21 mouse cellular contexts compared by ENCODE assay signal in the genomic region with DNA sequence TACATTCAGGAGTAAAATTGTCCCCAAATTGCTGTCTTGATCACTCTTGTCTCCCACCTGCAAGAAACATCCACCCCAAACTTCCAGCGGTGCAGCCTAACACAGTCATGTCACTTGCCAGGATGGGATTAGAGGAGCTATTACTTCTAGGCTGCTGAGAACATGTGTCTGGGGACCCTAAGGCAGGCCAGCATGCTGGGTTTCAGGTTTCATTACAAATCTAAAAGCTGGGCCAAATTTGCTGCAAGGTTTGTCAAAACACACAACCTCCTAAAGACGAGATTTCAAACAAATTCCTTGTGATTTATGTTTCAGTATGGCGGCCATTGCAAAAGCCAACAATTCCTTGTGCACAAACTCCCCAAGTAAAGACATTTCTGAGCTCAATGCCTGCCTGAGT. TPM values are rescaled to one million over a fixed set of nuclear protein-coding genes. Genes with fewer than 3 reads are reported as not detected.
DNase-seq lines count a peak whose midpoint lies in the region; ATAC-seq lines count a peak whose summit lies in the region.
"Had no signal": no experiment of that assay in that cellular context is flagged by ENCODE, and none has a peak within 500 bp of the region (broad histone marks: within the 10 kb centered on the region; RNA-seq: fewer than 3 reads in every experiment).

No protein-coding gene starts in this region.

- H3K4me1 ChIP-seq in intestine, embryonic 14.5 days (replicated peaks; ENCODE audit: control insufficient read depth, insufficient read depth, low read length): peaks cover 16% of the 10 kb centered on the region
- H3K4me1 ChIP-seq in intestine, embryonic 16.5 days (ENCODE audit: control insufficient read depth, insufficient read depth, low read length): peaks cover 10% of the 10 kb centered on the region; the same call in 1 of the 2 replicates
- peaks cover 10% of the 10 kb centered on the region for H3K4me1 ChIP-seq in stomach, embryonic 14.5 days (ENCODE audit: control insufficient read depth, insufficient read depth, low read length)
- H3K4me1 ChIP-seq: liver, embryonic 12.5 days had no signal

- ATAC-seq in intestine, embryonic 14.5 days (replicated peaks; ENCODE audit: low FRiP score, low TSS enrichment, low read depth): no peak
- ATAC-seq in intestine, embryonic 16.5 days: no peak
- ATAC-seq in stomach, embryonic 14.5 days (ENCODE audit: insufficient number of reproducible peaks, insufficient read depth, low FRiP score, low read depth): no peak
- no peak for ATAC-seq in activated CD4-positive, CD25-positive, alpha-beta regulatory T cell, adult 4 months
- ATAC-seq: forebrain, embryonic 14.5 days; liver, embryonic 12.5 days; lung, postnatal 0 days had no signal

- H3K27me3 ChIP-seq in intestine, embryonic 14.5 days (replicated peaks; ENCODE audit: control insufficient read depth, insufficient read depth, low read length): no peaks in the 10 kb centered on the region
- H3K27me3 ChIP-seq in intestine, embryonic 16.5 days (replicated peaks; ENCODE audit: control insufficient read depth, insufficient read depth, low read length): no peaks in the 10 kb centered on the region
- H3K27me3 ChIP-seq in stomach, embryonic 14.5 days (ENCODE audit: control insufficient read depth, insufficient read depth, low read length): no peaks in the 10 kb centered on the region
- H3K27me3 ChIP-seq: heart, embryonic 15.5 days; liver, embryonic 12.5 days had no signal

- no peaks in the 10 kb centered on the region for H3K9me3 ChIP-seq in intestine, embryonic 14.5 days (ENCODE audit: control insufficient read depth, low read length)
- H3K9me3 ChIP-seq in intestine, embryonic 16.5 days (ENCODE audit: control insufficient read depth, low read length): no peaks in the 10 kb centered on the region
- no peaks in the 10 kb centered on the region for H3K9me3 ChIP-seq in stomach, embryonic 14.5 days (ENCODE audit: control insufficient read depth, low read depth, low read length)
- H3K9me3 ChIP-seq: heart, embryonic 15.5 days; hindbrain, embryonic 10.5 days; liver, embryonic 12.5 days; megakaryocyte, embryonic 14.5 days had no signal

- no peaks in the 10 kb centered on the region for H3K36me3 ChIP-seq in intestine, embryonic 14.5 days (ENCODE audit: control insufficient read depth, insufficient read depth, low read length)
- H3K36me3 ChIP-seq in intestine, embryonic 16.5 days (ENCODE audit: control insufficient read depth, insufficient read depth, low read length): no peaks in the 10 kb centered on the region
- no peaks in the 10 kb centered on the region for H3K36me3 ChIP-seq in stomach, embryonic 14.5 days (ENCODE audit: control insufficient read depth, insufficient read depth, low read length)
- H3K36me3 ChIP-seq: heart, embryonic 15.5 days; hindbrain, embryonic 10.5 days; liver, embryonic 12.5 days had no signal

- H3K4me3 ChIP-seq in intestine, embryonic 14.5 days (ENCODE audit: low read depth, low read length): no peak overlapping the region
- H3K4me3 ChIP-seq in intestine, embryonic 16.5 days (ENCODE audit: low read length): no peak overlapping the region
- H3K4me3 ChIP-seq in stomach, embryonic 14.5 days (ENCODE audit: low read depth, low read length): no peak overlapping the region
- H3K4me3 ChIP-seq: gastrocnemius, adult 2 months; heart, embryonic 15.5 days; hindbrain, embryonic 10.5 days; left cerebral cortex, adult 2 months; liver, embryonic 12.5 days; megakaryocyte, embryonic 14.5 days had no signal

- H3K4me2 ChIP-seq in intestine, embryonic 14.5 days (ENCODE audit: low read length): no peak overlapping the region
- no peak overlapping the region for H3K4me2 ChIP-seq in intestine, embryonic 16.5 days (ENCODE audit: low read depth, low read length)
- H3K4me2 ChIP-seq in stomach, embryonic 14.5 days (replicated peaks; ENCODE audit: low read depth, low read length): no peak overlapping the region
- H3K4me2 ChIP-seq: heart, embryonic 15.5 days; liver, embryonic 12.5 days had no signal

- WGBS in intestine, embryonic 14.5 days: 7% methylated on average over 3 of the region's 3 CpGs
- WGBS in intestine, embryonic 16.5 days: 22% methylated on average over 3 of the region's 3 CpGs
- WGBS in stomach, embryonic 14.5 days: 10% methylated on average over 3 of the region's 3 CpGs

- H3K27ac ChIP-seq in intestine, embryonic 14.5 days (ENCODE audit: low read depth): peak overlapping the region; percentile 51
- H3K27ac ChIP-seq in intestine, embryonic 16.5 days (ENCODE audit: low read length): no peak overlapping the region
- H3K27ac ChIP-seq in stomach, embryonic 14.5 days (ENCODE audit: low read length): peak overlapping the region; percentile 77; the same call in 1 of the 2 replicates
- H3K27ac ChIP-seq: gastrocnemius, adult 2 months; heart, embryonic 15.5 days; hindbrain, embryonic 10.5 days; left cerebral cortex, adult 2 months; liver, embryonic 12.5 days had no signal

- H3K9ac ChIP-seq in intestine, embryonic 14.5 days (ENCODE audit: low read length): no peak overlapping the region
- H3K9ac ChIP-seq in intestine, embryonic 16.5 days (ENCODE audit: low read depth, low read length): no peak overlapping the region
- no peak overlapping the region for H3K9ac ChIP-seq in stomach, embryonic 14.5 days (replicated peaks; ENCODE audit: low read depth, low read length)
- H3K9ac ChIP-seq: heart, embryonic 15.5 days; liver, embryonic 12.5 days had no signal

- no peak for DNase-seq in intestine, embryonic 14.5 days (ENCODE audit: low spot score)
- DNase-seq in embryo, embryonic 10.5 days (ENCODE audit: low spot score): peak; percentile 36
- DNase-seq in forelimb bud, embryonic 11.5 days (ENCODE audit: low read depth, low spot score): peak; percentile 41
- no peak for DNase-seq in layer of hippocampus, adult 9-10 months (ENCODE audit: low spot score)
- no peak for DNase-seq in layer of hippocampus, adult 8-10 months (ENCODE audit: low spot score in 2 of 2)
- DNase-seq: cerebellum, postnatal 14 days; gastrocnemius, adult 2 months; kidney, adult 18-20 months; retina, postnatal 1 day; thymus, adult 18-20 months had no signal

RNA-seq across cellular contexts. Expression of gene Ldb2, which starts 1.6 kb away (rescaled TPM):
- polyA plus RNA-seq in intestine, embryonic 14.5 days (2014; fragmentation: Nextera tagmentation; extraction: Ambion mirVana): 61.9 and 67.8 TPM in 2 replicates
- polyA plus RNA-seq in intestine, embryonic 16.5 days (2015; fragmentation: Nextera tagmentation; extraction: Ambion mirVana): 31.0 and 35.9 TPM in 2 replicates
- polyA plus RNA-seq in stomach, embryonic 14.5 days (2014; fragmentation: Nextera tagmentation; extraction: Ambion mirVana): 62.8 and 71.3 TPM in 2 replicates
- polyA plus RNA-seq in activated CD4-positive, CD25-positive, alpha-beta regulatory T cell, adult 4 months (2017; shearing (Covaris generic)): not detected
- 10 to 100 TPM; 45.5 to 63.5 (median 56.3) TPM for total RNA-seq in layer of hippocampus, adult 8-10 months (2022)
- total RNA-seq: monocyte, adult 5-6 weeks had no signal

Comparison
In these comparisons a context has a peak if more than half of its experiments do, and no peak if none do; other contexts are left out.
1. DNase-seq: peak in embryo, embryonic 10.5 days (single experiment) and forelimb bud, embryonic 11.5 days (single experiment); none in intestine, embryonic 14.5 days (single experiment), layer of hippocampus, adult 9-10 months (single experiment) and layer of hippocampus, adult 8-10 months (0 of 2).
2. RNA of gene Ldb2, which starts 1.6 kb away (polyA plus RNA-seq): 62.8 to 71.3 TPM in stomach, embryonic 14.5 days, 61.9 to 67.8 TPM in intestine, embryonic 14.5 days and 31.0 to 35.9 TPM in intestine, embryonic 16.5 days; not detected in activated CD4-positive, CD25-positive, alpha-beta regulatory T cell, adult 4 months; every median in the first group is over 10 times any median in the second.